Mouse (Mus musculus) MEL (cell line): Measurements from ENCODE around the gene Arhgap28. TPM values are rescaled to one million over a fixed set of nuclear protein-coding genes. Genes with fewer than 3 reads are reported as not detected.

ENCODE experiments used
- DNase-seq: peaks from one replicate; pipeline ENCODE4 v3.0.0; 2011; ENCODE audit warnings: low read depth, low spot score
- H3K27ac ChIP-seq: 2 replicates; pipeline ENCODE4 v1.5.1; 2012; ENCODE audit warnings: low read depth, mild to moderate bottlenecking, control low read depth, low read length, moderate library complexity; ENCODE audit not compliant: control insufficient read depth
- H3K27me3 ChIP-seq, 2 experiments: fragments of 150-350 bp in 1 of 2; sonication (generic) in 1 of 2; 2 replicates each; pipeline ENCODE4 v1.6.1; 2012; ENCODE audit warnings: low read length in 2 of 2, mild to moderate bottlenecking in 2 of 2, improper control_type of control experiment in 1 of 2, moderate library complexity in 1 of 2; ENCODE audit not compliant: insufficient read depth in 2 of 2, control insufficient read depth in 1 of 2
- H3K36me3 ChIP-seq, 2 experiments: 2 replicates each; pipeline ENCODE4 v1.6.1; 2012 to 2014; ENCODE audit warnings: low read length in 2 of 2, improper control_type of control experiment in 1 of 2, inconsistent platforms in 1 of 2, mild to moderate bottlenecking in 1 of 2; ENCODE audit not compliant: insufficient read depth in 2 of 2, control insufficient read depth in 1 of 2
- H3K4me1 ChIP-seq, 2 experiments: fragments of 150-350 bp in 1 of 2; sonication (generic) in 1 of 2; 2 replicates each; pipeline ENCODE4 v1.6.1; 2012; ENCODE audit warnings: low read length in 2 of 2, improper control_type of control experiment in 1 of 2, mild to moderate bottlenecking in 1 of 2; ENCODE audit not compliant: insufficient read depth in 2 of 2, control insufficient read depth in 1 of 2
- H3K4me3 ChIP-seq, 2 experiments: fragments of 150-350 bp in 1 of 2; sonication (generic) in 1 of 2; 2 replicates each; pipeline ENCODE4 v1.5.1; 2012; ENCODE audit warnings: low read depth in 2 of 2, low read length in 2 of 2, mild to moderate bottlenecking in 2 of 2, moderate library complexity in 2 of 2, control low read depth in 1 of 2, improper control_type of control experiment in 1 of 2; ENCODE audit not compliant: control insufficient read depth in 1 of 2, insufficient read depth in 1 of 2
- H3K79me2 ChIP-seq: 2 replicates; pipeline ENCODE4 v1.6.1; 2012; ENCODE audit warnings: mild to moderate bottlenecking, low read length, moderate library complexity; ENCODE audit not compliant: control insufficient read depth, poor library complexity, insufficient read depth
- H3K9ac ChIP-seq: 2 replicates; pipeline ENCODE4 v1.6.1; 2012; ENCODE audit warnings: low read depth, mild to moderate bottlenecking, control low read depth, low read length, moderate library complexity; ENCODE audit not compliant: control insufficient read depth, poor library complexity, severe bottlenecking
- H3K9me3 ChIP-seq: fragments of 150-350 bp; sonication (generic); replicated peaks from 2 replicates; pipeline ENCODE4 v1.6.1; 2012; ENCODE audit warnings: mild to moderate bottlenecking, low read length, improper control_type of control experiment, moderate library complexity; ENCODE audit not compliant: insufficient read depth
- BHLHE40 ChIP-seq: IDR thresholded peaks from 2 replicates; pipeline ENCODE4 v1.6.1; 2012; ENCODE audit warnings: low read depth, mild to moderate bottlenecking, inconsistent platforms, low read length, improper control_type of control experiment, borderline replicate concordance
- CHD1 ChIP-seq: IDR thresholded peaks from 2 replicates; pipeline ENCODE4 v1.6.1; 2012; ENCODE audit warnings: low read depth, mild to moderate bottlenecking, inconsistent platforms, low read length, improper control_type of control experiment
- E2F4 ChIP-seq: IDR thresholded peaks from 2 replicates; pipeline ENCODE4 v1.6.1; 2011; ENCODE audit warnings: low read depth, low read length, improper control_type of control experiment, borderline replicate concordance
- JUND ChIP-seq: IDR thresholded peaks from 2 replicates; pipeline ENCODE4 v1.6.1; 2011; ENCODE audit warnings: low read depth, mild to moderate bottlenecking, improper control_type of control experiment, low read length
- MAFK ChIP-seq: IDR thresholded peaks from 2 replicates; pipeline ENCODE4 v1.6.1; 2011; ENCODE audit warnings: low read depth, mild to moderate bottlenecking, low read length, improper control_type of control experiment, borderline replicate concordance
- MAX ChIP-seq: IDR thresholded peaks from 2 replicates; pipeline ENCODE4 v1.6.1; 2011; ENCODE audit warnings: low read length, improper control_type of control experiment
- NELFE ChIP-seq: IDR thresholded peaks from 2 replicates; pipeline ENCODE4 v1.6.1; 2011; ENCODE audit warnings: low read depth, low read length, improper control_type of control experiment
- NRF1 ChIP-seq: IDR thresholded peaks from 2 replicates; pipeline ENCODE4 v1.6.1; 2014; ENCODE audit warnings: low read depth, mild to moderate bottlenecking, inconsistent platforms, low read length, improper control_type of control experiment, moderate library complexity; ENCODE audit not compliant: poor library complexity, insufficient read depth, severe bottlenecking
- RCOR1 ChIP-seq: IDR thresholded peaks from 2 replicates; pipeline ENCODE4 v1.6.1; 2012; ENCODE audit warnings: low read depth, mild to moderate bottlenecking, inconsistent platforms, low read length, improper control_type of control experiment
- SMC3 ChIP-seq: IDR thresholded peaks from 2 replicates; pipeline ENCODE4 v1.6.1; 2011; ENCODE audit warnings: low read depth, low read length, improper control_type of control experiment
- TBP ChIP-seq: IDR thresholded peaks from 2 replicates; pipeline ENCODE4 v1.8.0; 2011; ENCODE audit warnings: low read depth, low read length, improper control_type of control experiment
- USF2 ChIP-seq, 2 experiments: IDR thresholded peaks; 2 replicates each; pipeline ENCODE4 v1.6.1; 2011 to 2012; ENCODE audit warnings: improper control_type of control experiment in 2 of 2, low read length in 2 of 2, borderline replicate concordance in 1 of 2, inconsistent platforms in 1 of 2, low read depth in 1 of 2, mild to moderate bottlenecking in 1 of 2; ENCODE audit not compliant: insufficient read depth in 1 of 2
- ZC3H11A ChIP-seq: IDR thresholded peaks from 2 replicates; pipeline ENCODE4 v1.6.1; 2012; ENCODE audit warnings: low read depth, mild to moderate bottlenecking, inconsistent platforms, low read length, improper control_type of control experiment
- ZMIZ1 ChIP-seq: IDR thresholded peaks from 2 replicates; pipeline ENCODE4 v1.6.1; 2012; ENCODE audit warnings: low read depth, mild to moderate bottlenecking, inconsistent platforms, low read length, improper control_type of control experiment, moderate library complexity
- polyA plus RNA-seq, 2 experiments: library from polyadenylated mRNA; stranded (reverse) in 1 of 2; unstranded in 1 of 2; fragments of >175 nt in 1 of 2; fragments of >200 nt in 1 of 2; gene quantifications; 2 replicates each; pipeline versions ENCODE4 v1.2.1 to v1.2.4; 2012; ENCODE audit warnings: low replicate concordance in 2 of 2, low read depth in 1 of 2; ENCODE audit not compliant: insufficient read length in 2 of 2, insufficient read depth in 1 of 2, missing spikeins in 1 of 2
- total RNA-seq: library from RNA; depleted of rRNA; stranded (reverse); fragments of 300-350 nt; gene quantifications from 2 replicates; pipeline ENCODE4 v1.2.3, GENCODE M21; 2012

The Arhgap28 gene
- total and polyA plus RNA-seq, 3 experiments = not detected

GRCm38 (mm10) chr17:67899376-67899775, 104.5 kb downstream of the Arhgap28 start:
- Histone ChIP-seq H3K27ac (no peak overlapping the region), H3K36me3 (no peaks in the 10 kb centered on the region), H3K27me3 (no peaks in the 10 kb centered on the region), H3K9ac (no peak overlapping the region), H3K79me2 (no peaks in the 10 kb centered on the region), H3K4me1 (no peaks in the 10 kb centered on the region), H3K4me3 (no peak overlapping the region), H3K9me3 (no peaks in the 10 kb centered on the region)
- no peak for DNase-seq
- TF ChIP-seq MAFK (no peak), TBP (no peak), BHLHE40 (no peak), JUND (no peak), ZMIZ1 (no peak), ZC3H11A (no peak), CHD1 (no peak), MAX (no peak), SMC3 (no peak), USF2 (IDR thresholded peaks at IDR 0.05; ENCODE audit: borderline replicate concordance in 1 of 2, insufficient read depth in 1 of 2, low read depth in 1 of 2, low read length in 2 of 2) (no peak), E2F4 (no peak)

DNA sequence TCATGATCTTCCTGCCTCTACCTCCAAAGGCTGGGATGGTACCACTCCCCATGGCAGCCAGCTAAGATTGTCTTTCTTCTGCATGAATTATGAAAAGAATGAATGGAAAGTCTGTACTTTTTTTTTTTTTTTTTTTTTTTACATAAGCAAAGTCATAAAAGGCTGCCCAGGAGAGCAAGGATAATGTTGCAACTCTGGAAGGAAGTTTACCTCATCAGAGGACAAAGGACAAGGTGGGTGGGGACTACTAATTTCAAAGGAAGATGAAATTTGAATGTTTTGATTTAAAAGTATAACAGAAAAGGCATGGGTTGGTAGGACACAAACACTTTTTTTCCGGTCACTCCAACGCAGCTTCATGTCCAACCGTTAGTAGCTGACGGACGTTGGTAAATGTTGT, 107.5 kb downstream of the Arhgap28 start:
- no peak for DNase-seq
- Histone ChIP-seq H3K36me3 (no peaks in the 10 kb centered on the region), H3K79me2 (no peaks in the 10 kb centered on the region), H3K27ac (no peak overlapping the region), H3K9ac (no peak overlapping the region), H3K4me3 (no peak overlapping the region), H3K9me3 (no peaks in the 10 kb centered on the region), H3K4me1 (no peaks in the 10 kb centered on the region), H3K27me3 (no peaks in the 10 kb centered on the region)
- TF ChIP-seq NELFE = no peak
- no peak for TF ChIP-seq RCOR1
- TF ChIP-seq NRF1 = no peak
